Mouse (Mus musculus) myocyte (in vitro differentiated cells): Measurements from ENCODE around the gene Chmp4b. TPM values are rescaled to one million over a fixed set of nuclear protein-coding genes. Genes with fewer than 3 reads are reported as not detected.

Experiments
- H3K27me3 ChIP-seq: one replicate; pipeline ENCODE4 v1.6.1; 2011; ENCODE audit not compliant: control insufficient read depth, insufficient read depth, insufficient read length
- H3K36me3 ChIP-seq: one replicate; pipeline ENCODE4 v1.6.1; 2011; ENCODE audit not compliant: control insufficient read depth, insufficient read depth
- H3K4me2 ChIP-seq: one replicate; pipeline ENCODE4 v1.6.1; 2011; ENCODE audit warnings: low read depth, control low read depth
- H3K4me3 ChIP-seq: one replicate; pipeline ENCODE4 v1.5.1; 2011; ENCODE audit warnings: mild to moderate bottlenecking, control low read depth, moderate library complexity
- H3K79me2 ChIP-seq: one replicate; pipeline ENCODE4 v1.6.1; 2011; ENCODE audit not compliant: control insufficient read depth, insufficient read depth
- H3ac ChIP-seq: one replicate; pipeline ENCODE4 v1.6.1; 2011; ENCODE audit not compliant: control insufficient read depth, insufficient read length
- CEBPB ChIP-seq: IDR thresholded peaks from 2 replicates; pipeline ENCODE4 v1.6.1; 2011; ENCODE audit warnings: mild to moderate bottlenecking, moderate library complexity; ENCODE audit not compliant: poor library complexity, insufficient read depth, severe bottlenecking
- E2F4 ChIP-seq: IDR thresholded peaks from one replicate; pipeline ENCODE4 v1.6.1; 2011; ENCODE audit warnings: mild to moderate bottlenecking, control low read depth, moderate library complexity; ENCODE audit not compliant: insufficient read depth
- MAX ChIP-seq: IDR thresholded peaks from one replicate; pipeline ENCODE4 v1.6.1; 2011; ENCODE audit warnings: low read depth, mild to moderate bottlenecking, control low read depth
- MYOD1 ChIP-seq, 3 experiments: IDR thresholded peaks; one replicate each; pipeline ENCODE4 v1.6.1; 2011; ENCODE audit warnings: control low read depth in 2 of 3, low read depth in 2 of 3, mild to moderate bottlenecking in 2 of 3, moderate library complexity in 1 of 3; ENCODE audit not compliant: insufficient read length in 2 of 3, control insufficient read depth in 1 of 3
- MYOG ChIP-seq, 3 experiments: IDR thresholded peaks; one replicate each; pipeline ENCODE4 v1.6.1; 2011; ENCODE audit warnings: control low read depth in 2 of 3, low read depth in 2 of 3, mild to moderate bottlenecking in 2 of 3; ENCODE audit not compliant: insufficient read length in 2 of 3, control insufficient read depth in 1 of 3, insufficient read depth in 1 of 3
- POLR2A ChIP-seq: IDR thresholded peaks from one replicate; pipeline ENCODE4 v1.6.1; 2011; ENCODE audit warnings: low read depth, mild to moderate bottlenecking, control low read depth, moderate library complexity; ENCODE audit not compliant: insufficient read length
- POLR2AphosphoS2 ChIP-seq: IDR thresholded peaks from one replicate; pipeline ENCODE4 v1.6.1; 2011; ENCODE audit warnings: low read depth, control low read depth; ENCODE audit not compliant: insufficient read length
- REST ChIP-seq: IDR thresholded peaks from one replicate; pipeline ENCODE4 v1.6.1; 2011; ENCODE audit warnings: mild to moderate bottlenecking, control low read depth, moderate library complexity; ENCODE audit not compliant: insufficient read depth, insufficient read length
- SRF ChIP-seq: IDR thresholded peaks from one replicate; pipeline ENCODE4 v1.6.1; 2011; ENCODE audit warnings: low read depth; ENCODE audit not compliant: control insufficient read depth, insufficient read length
- TCF12 ChIP-seq: IDR thresholded peaks from one replicate; pipeline ENCODE4 v1.6.1; 2011; ENCODE audit warnings: mild to moderate bottlenecking, control low read depth; ENCODE audit not compliant: poor library complexity, insufficient read depth, severe bottlenecking
- TCF3 ChIP-seq: IDR thresholded peaks from one replicate; pipeline ENCODE4 v1.6.1; 2011; ENCODE audit warnings: low read depth, control low read depth; ENCODE audit not compliant: insufficient read length
- USF1 ChIP-seq: IDR thresholded peaks from one replicate; pipeline ENCODE4 v1.6.1; 2011; ENCODE audit warnings: low read depth, mild to moderate bottlenecking, control low read depth, moderate library complexity
- polyA plus RNA-seq: library from polyadenylated mRNA; unstranded; fragments of >200 nt; fragmentation: generic; extraction: Trizol; gene quantifications from one replicate; pipeline ENCODE4 v1.2.1, GENCODE M21; 2012; ENCODE audit warnings: missing spikeins

The Chmp4b gene
- polyA plus RNA-seq, 1 experiment: 172 TPM

DNA sequence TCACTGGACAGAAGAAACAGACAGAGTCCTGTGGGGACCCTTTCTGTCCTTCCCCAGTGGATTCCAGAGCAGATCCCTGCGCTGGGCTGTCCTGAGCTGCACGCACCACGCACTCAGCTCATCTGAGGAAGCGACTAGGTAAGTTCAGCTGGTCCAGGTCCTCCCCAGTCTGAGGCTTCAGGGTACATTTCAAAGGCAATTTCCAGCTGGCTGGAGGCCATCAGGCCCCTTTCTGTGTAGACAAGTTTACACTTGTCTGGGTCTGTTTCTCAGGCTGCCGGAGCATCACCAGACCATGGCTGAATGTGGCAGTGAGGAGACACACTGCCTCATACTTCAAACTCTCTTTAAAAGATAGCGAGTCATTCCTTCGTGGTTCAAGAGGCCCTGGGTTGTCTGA is 55.8 kb downstream of the Chmp4b start:
- Histone ChIP-seq H3K4me3 (no peak overlapping the region), H3K79me2 (no peaks in the 10 kb centered on the region), H3K36me3 (no peaks in the 10 kb centered on the region), H3ac (no peak overlapping the region), H3K4me2 (no peak overlapping the region), H3K27me3 (no peaks in the 10 kb centered on the region)
- TF ChIP-seq POLR2A (no peak), POLR2AphosphoS2 (no peak), CEBPB (no peak), MYOD1 (IDR thresholded peaks at IDR 0.05; ENCODE audit: control insufficient read depth in 1 of 3, insufficient read length in 2 of 3, low read depth in 2 of 3) (no peak), E2F4 (no peak), MYOG (IDR thresholded peaks at IDR 0.05; ENCODE audit: control insufficient read depth in 1 of 3, insufficient read depth in 1 of 3, insufficient read length in 2 of 3, low read depth in 2 of 3) (no peak), TCF3 (no peak), SRF (no peak), MAX (no peak), USF1 (no peak), TCF12 (no peak), REST (no peak)

- Histone ChIP-seq H3K4me2 (no peak overlapping the region), H3K4me3 (no peak overlapping the region), H3K36me3 (no peaks in the 10 kb centered on the region), H3K27me3 (no peaks in the 10 kb centered on the region), H3ac (no peak overlapping the region), H3K79me2 (no peaks in the 10 kb centered on the region)
- TF ChIP-seq TCF3 (no peak), POLR2A (no peak), REST (no peak), USF1 (no peak), CEBPB (no peak), MYOG (IDR thresholded peaks at IDR 0.05; ENCODE audit: control insufficient read depth in 1 of 3, insufficient read depth in 1 of 3, insufficient read length in 2 of 3, low read depth in 2 of 3) (no peak), SRF (no peak), TCF12 (no peak), POLR2AphosphoS2 (no peak), MYOD1 (IDR thresholded peaks at IDR 0.05; ENCODE audit: control insufficient read depth in 1 of 3, insufficient read length in 2 of 3, low read depth in 2 of 3) (no peak), E2F4 (no peak), MAX (no peak)
Measured at GRCm38 (mm10) chr2:154707830-154708385, 56.4 kb downstream of the Chmp4b start.

GRCm38 (mm10) chr2:154711701-154712100 is 60.2 kb downstream of the Chmp4b start:
- Histone ChIP-seq H3K79me2 (no peaks in the 10 kb centered on the region), H3K36me3 (no peaks in the 10 kb centered on the region), H3ac (no peak overlapping the region), H3K4me3 (no peak overlapping the region), H3K27me3 (no peaks in the 10 kb centered on the region), H3K4me2 (no peak overlapping the region)
- TF ChIP-seq TCF12 (no peak), CEBPB (no peak), POLR2AphosphoS2 (no peak), SRF (no peak), POLR2A (no peak), MYOD1 (IDR thresholded peaks at IDR 0.05; ENCODE audit: control insufficient read depth in 1 of 3, insufficient read length in 2 of 3, low read depth in 2 of 3) (no peak), MYOG (IDR thresholded peaks at IDR 0.05; ENCODE audit: control insufficient read depth in 1 of 3, insufficient read depth in 1 of 3, insufficient read length in 2 of 3, low read depth in 2 of 3) (no peak), E2F4 (no peak), REST (no peak), USF1 (no peak), MAX (no peak), TCF3 (no peak)

- H3K27me3 ChIP-seq: no peaks in the 10 kb centered on the region
- no peak overlapping the region for H3ac ChIP-seq
- H3K4me3 ChIP-seq: no peak overlapping the region
- no peaks in the 10 kb centered on the region for H3K36me3 ChIP-seq
- no peak for TF ChIP-seq POLR2AphosphoS2
- no peak for TF ChIP-seq TCF12
- no peak for TF ChIP-seq E2F4
- TF ChIP-seq MAX: no peak
- TF ChIP-seq CEBPB: no peak
- TF ChIP-seq MYOD1 (IDR thresholded peaks at IDR 0.05; ENCODE audit: control insufficient read depth in 1 of 3, insufficient read length in 2 of 3, low read depth in 2 of 3): no peak
- TF ChIP-seq POLR2A: no peak
- no peaks in the 10 kb centered on the region for H3K79me2 ChIP-seq
- H3K4me2 ChIP-seq: no peak overlapping the region
Measured at GRCm38 (mm10) chr2:154712271-154712677, 60.8 kb downstream of the Chmp4b start.

DNA sequence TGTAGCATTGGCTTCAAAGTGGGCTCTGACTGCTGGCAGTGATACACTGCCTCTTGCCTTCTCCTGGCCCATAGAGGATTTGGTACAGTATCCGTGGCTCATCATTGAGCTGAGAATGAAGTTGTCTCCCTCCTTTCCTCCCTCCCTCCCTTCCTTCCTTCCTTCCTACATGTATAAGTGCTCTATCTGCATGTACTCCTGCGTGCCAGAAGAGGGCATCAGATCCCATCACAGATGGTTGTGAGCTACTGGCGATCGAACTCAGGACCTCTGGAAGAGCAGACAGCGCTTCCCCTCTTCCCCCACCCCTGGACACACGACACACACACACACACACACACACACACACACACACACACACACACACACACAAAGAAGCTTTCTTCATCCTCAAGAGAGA is 61.6 kb downstream of the Chmp4b start:
- no peaks in the 10 kb centered on the region for H3K79me2 ChIP-seq
- H3K4me3 ChIP-seq: no peak overlapping the region
- no peaks in the 10 kb centered on the region for H3K36me3 ChIP-seq
- H3ac ChIP-seq: no peak overlapping the region
- H3K27me3 ChIP-seq: no peaks in the 10 kb centered on the region
- no peak for TF ChIP-seq MYOG (IDR thresholded peaks at IDR 0.05; ENCODE audit: control insufficient read depth in 1 of 3, insufficient read depth in 1 of 3, insufficient read length in 2 of 3, low read depth in 2 of 3)
- TF ChIP-seq TCF3: no peak
- no peak for TF ChIP-seq TCF12
- no peak for TF ChIP-seq POLR2A
- TF ChIP-seq USF1: no peak
- no peak for TF ChIP-seq SRF
- no peak for TF ChIP-seq MAX
- no peak for TF ChIP-seq REST
- TF ChIP-seq E2F4: no peak
- TF ChIP-seq CEBPB: no peak
- no peak overlapping the region for H3K4me2 ChIP-seq
